Mouse (Mus musculus) liver (tissue): ENCODE data around the gene Fkbp5.

Source experiments
- DNase-seq: peaks from one replicate; pipeline ENCODE4 v3.0.0-alpha.2; 2020; ENCODE audit warnings: mixed read lengths

The Fkbp5 gene

GRCm38 (mm10) chr17:28499190-28499589, 18.1 kb downstream of the Fkbp5 start:
- no peak for DNase-seq

DNA sequence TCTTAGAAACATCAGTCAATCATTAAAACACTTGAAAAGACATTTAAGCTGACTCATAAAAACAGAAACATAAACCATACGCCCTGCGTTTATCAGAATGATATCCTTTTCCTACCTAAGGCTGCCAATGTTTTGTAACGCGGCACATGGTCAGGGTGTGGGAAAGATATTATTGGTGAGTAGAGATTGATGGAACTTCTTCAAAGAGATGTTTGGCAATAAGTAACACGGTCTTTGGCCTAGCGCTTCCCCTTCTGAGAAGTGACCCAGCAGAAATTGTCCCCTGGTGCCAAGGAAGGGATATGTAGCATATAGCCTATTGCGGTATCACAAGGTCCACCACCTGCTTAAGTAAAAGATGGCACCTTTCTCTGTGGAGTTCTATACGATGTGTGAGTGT, 21.5 kb downstream of the Fkbp5 start:
- no peak for DNase-seq

DNA sequence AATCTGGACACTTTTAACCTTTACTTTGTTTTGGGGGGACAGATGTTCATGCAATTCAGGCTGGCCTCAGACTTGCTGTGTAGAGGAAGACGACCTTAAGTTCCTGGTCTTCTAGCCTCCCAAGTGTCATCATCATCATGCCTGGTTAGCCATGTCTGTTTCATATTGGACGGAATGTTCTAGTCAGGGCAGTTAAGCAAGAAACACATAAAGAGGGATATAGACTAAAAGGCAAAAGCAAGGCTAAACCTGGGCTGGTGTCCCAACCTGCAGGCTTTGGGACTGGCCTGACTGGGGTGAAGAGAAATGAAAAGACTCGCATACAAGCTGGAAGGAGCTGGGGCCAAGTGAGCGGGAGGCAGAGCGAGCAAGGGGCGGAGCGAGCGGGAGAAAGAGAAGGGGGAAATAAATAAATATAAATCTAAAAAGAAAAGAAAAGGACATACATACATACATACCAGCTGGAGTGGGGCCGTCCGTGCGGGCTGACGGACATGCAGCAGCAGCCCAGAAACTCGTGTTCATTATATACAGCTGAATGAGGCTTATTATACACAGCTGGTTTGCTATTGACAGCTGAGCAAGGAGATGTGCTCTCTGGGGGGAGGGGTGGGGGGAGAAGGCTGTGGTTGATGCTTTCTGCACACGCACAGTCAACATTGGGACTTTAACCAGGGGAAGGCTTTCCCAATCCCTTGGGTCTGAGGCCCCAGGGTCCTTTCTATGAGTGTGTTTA, 26.1 kb downstream of the Fkbp5 start:
- DNase-seq = no peak

DNA sequence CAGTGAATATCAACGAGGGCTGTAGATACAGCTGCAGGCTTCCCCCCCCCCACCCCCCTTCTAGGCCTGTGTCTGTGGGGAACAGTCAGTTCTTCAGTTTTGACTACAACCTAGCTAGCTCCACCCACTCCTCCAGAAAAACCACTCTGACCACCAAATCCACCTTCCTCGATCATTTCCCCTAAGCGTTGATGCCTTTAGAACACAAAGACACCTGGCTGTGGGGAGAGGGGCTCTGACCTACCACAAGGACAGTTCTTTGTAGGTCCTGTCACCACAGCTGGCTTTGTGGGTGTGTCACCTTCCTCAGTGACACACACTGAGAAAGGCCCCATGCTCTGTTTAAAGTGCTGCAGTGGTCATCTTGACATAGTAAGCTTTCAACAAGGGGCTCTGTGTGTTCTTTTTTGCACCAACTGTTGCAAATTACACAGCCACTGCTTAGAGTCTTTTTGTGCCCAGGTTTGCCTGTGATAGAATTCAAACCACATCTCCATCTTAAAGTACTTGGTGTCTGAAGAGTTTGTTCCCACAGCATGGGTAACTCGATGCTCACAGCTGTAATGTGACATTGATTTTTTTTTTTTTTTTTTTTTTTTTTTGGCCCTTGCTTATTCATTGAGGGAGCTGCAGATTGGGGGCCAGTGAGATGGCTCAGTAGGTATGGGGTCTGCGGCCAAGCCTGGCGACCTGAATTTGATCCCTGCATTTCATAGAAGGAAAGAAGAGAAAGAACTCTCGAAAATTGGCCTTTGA, 28.9 kb downstream of the Fkbp5 start:
- DNase-seq = no peak

- no peak for DNase-seq
These were observed 29.6 kb downstream of the Fkbp5 start for GRCm38 (mm10) chr17:28487584-28488257.

GRCm38 (mm10) chr17:28486720-28487119, 30.6 kb downstream of the Fkbp5 start:
- no peak for DNase-seq

- peak; percentile 96 for DNase-seq
These were observed 31.3 kb downstream of the Fkbp5 start for GRCm38 (mm10) chr17:28485977-28486400.

GRCm38 (mm10) chr17:28485446-28485948, 31.8 kb downstream of the Fkbp5 start:
- peak; percentile 42 for DNase-seq

- DNase-seq = peak; percentile 23
These were observed 32.5 kb downstream of the Fkbp5 start for GRCm38 (mm10) chr17:28484704-28485445.

GRCm38 (mm10) chr17:28477421-28477820, 39.9 kb downstream of the Fkbp5 start:
- no peak for DNase-seq

- DNase-seq = no peak
These were observed 40.9 kb downstream of the Fkbp5 start for GRCm38 (mm10) chr17:28476441-28476840.

GRCm38 (mm10) chr17:28475593-28476325, 41.6 kb downstream of the Fkbp5 start:
- DNase-seq = no peak

DNA sequence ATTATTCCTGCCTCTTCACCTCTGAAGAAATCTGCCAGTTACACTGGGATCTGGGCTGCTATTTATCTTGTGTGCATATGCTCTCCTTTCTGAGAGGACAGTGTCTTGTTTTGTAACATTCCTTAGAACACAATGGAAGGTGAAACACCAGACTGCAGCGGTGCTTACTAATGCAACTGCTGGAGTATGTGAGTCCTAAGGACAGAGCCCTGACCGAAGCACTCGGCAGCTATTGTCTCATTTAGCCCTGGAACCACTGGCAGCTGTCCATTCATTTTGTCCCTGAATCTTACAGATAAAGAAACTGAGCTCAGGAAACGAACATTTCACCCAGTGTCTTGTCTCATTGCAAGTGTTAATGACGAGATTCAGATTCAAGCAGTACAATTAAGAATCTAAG, 44.6 kb downstream of the Fkbp5 start:
- DNase-seq = no peak

- no peak for DNase-seq
These were observed 46.5 kb downstream of the Fkbp5 start for GRCm38 (mm10) chr17:28470876-28471275.

- DNase-seq = no peak
These were observed 49.6 kb downstream of the Fkbp5 start for GRCm38 (mm10) chr17:28467749-28468148.

GRCm38 (mm10) chr17:28465968-28466367, 51.4 kb downstream of the Fkbp5 start:
- no peak for DNase-seq

- no peak for DNase-seq
These were observed 53.5 kb downstream of the Fkbp5 start for GRCm38 (mm10) chr17:28463701-28464443.

DNA sequence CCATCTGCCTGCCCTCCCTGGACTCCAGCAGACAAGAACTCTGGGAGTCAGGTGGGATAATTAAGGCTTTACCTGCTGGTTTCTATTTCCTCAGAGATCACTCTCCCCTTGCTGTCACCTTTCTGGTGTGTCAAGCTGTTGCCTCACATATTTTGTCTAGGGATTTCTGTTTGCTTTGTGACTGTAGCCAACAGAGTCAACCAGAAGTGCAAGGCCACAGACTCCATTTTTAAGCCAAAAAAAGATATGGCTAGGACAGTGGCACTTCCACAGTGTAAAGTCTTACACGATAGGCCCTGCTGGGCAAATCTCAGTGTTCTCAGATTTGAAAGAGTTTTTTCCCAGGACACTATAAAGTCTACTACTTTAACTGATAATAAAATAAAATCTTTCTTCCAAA, 56.9 kb downstream of the Fkbp5 start:
- DNase-seq = no peak

GRCm38 (mm10) chr17:28455098-28455497, 62.2 kb downstream of the Fkbp5 start:
- peak; percentile 26 for DNase-seq

GRCm38 (mm10) chr17:28452889-28453288, 64.4 kb downstream of the Fkbp5 start:
- no peak for DNase-seq

GRCm38 (mm10) chr17:28451914-28452313, 65.4 kb downstream of the Fkbp5 start:
- no peak for DNase-seq
